Mouse (Mus musculus): ENCODE results near the gene Med6. TPM values are rescaled to one million over a fixed set of nuclear protein-coding genes. Genes with fewer than 3 reads are reported as not detected.

Med6 gene
- polyA plus RNA-seq, 1 experiment: 0.29 TPM

DNA sequence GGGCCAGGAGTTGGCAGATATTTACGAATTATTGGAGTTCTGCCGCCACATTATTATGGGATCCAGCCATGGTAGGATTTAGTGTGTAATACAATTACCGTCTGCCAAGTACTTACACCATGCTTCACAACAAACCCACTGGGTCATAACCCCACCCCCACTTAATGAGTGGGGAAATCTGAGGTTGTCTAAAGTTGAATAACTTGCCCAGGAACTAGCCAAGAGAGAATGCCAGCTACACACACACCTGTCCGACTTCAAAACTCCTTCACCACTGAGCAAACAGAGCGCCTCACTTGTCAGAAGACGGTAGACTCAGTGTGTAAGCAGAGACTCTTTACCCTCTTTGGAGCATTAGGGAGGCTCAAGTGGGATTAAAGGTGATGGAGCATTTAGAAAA is 32.6 kb upstream of the Med6 start:
- Histone ChIP-seq H3K4me3 (replicated peaks) (no peak overlapping the region), H3K4me1 (ENCODE audit: control insufficient read depth) (no peaks in the 10 kb centered on the region), H3K36me3 (ENCODE audit: control insufficient read depth) (no peaks in the 10 kb centered on the region), H3K27me3 (ENCODE audit: control insufficient read depth) (peaks cover 46% of the 10 kb centered on the region), H3K9me3 (ENCODE audit: control insufficient read depth, low read length) (no peaks in the 10 kb centered on the region)
- no peak for TF ChIP-seq TAL1 (IDR thresholded peaks at IDR 0.05; ENCODE audit: low read length)
- TF ChIP-seq GATA1 (IDR thresholded peaks at IDR 0.05; ENCODE audit: low read length): no peak

DNA sequence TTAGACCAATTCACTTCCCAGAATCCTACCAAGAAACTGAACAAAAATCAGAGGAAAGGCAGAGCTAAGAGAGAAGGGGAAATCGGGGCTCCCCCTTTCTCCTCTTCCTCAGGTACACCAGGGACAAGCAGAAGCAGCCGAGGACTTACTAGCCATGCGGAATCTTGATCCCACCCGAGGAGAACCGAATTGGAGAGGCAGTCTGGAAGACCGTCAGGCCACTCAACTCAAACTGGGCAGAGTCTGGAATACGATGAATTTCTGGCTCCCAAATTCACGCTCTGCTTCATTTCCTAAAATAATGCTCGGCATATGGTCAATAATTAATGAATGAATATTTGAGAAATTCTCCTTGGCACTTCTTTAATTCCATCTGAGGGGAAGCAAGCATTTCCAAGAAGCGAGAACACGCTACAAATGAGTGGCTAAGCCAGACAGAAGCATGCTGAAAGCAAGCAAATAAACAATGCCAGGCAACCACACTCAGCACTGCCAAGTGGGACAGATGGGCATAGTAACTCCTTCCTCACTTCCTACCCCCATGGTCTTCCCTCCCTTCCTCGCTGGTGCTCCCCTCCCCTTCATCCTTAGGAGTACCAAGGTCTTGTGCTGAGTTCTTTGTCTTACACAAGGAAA is 31.5 kb upstream of the Med6 start:
- TF ChIP-seq TAL1 (IDR thresholded peaks at IDR 0.05; ENCODE audit: low read length) (no peak), GATA1 (IDR thresholded peaks at IDR 0.05; ENCODE audit: low read length) (no peak)
- Histone ChIP-seq H3K36me3 (ENCODE audit: control insufficient read depth) (no peaks in the 10 kb centered on the region), H3K4me3 (replicated peaks) (no peak overlapping the region), H3K4me1 (ENCODE audit: control insufficient read depth) (no peaks in the 10 kb centered on the region), H3K9me3 (ENCODE audit: control insufficient read depth, low read length) (no peaks in the 10 kb centered on the region), H3K27me3 (ENCODE audit: control insufficient read depth) (peaks cover 35% of the 10 kb centered on the region)

DNA sequence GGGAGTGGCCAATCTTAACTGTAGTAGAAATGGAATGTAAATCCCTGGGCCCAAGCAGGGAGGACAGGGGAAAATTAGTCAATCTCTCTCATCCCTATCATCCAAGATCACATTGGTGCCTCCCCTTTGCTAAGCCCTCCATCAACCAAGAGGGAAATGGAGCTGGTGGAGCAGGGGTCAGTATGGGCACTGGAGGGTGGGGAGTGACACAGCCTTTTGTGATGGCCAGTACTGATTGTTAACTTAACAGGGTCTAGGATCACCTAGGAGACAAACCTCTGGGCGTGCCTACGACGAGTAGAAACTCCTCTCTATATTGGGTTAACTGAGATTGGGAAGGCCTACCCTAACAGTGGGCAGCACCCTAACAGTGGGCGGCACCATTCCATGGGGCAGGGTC is 28.6 kb upstream of the Med6 start:
- Histone ChIP-seq H3K4me1 (ENCODE audit: control insufficient read depth) (no peaks in the 10 kb centered on the region), H3K27me3 (ENCODE audit: control insufficient read depth) (peaks cover 10% of the 10 kb centered on the region), H3K4me3 (replicated peaks) (no peak overlapping the region), H3K36me3 (ENCODE audit: control insufficient read depth) (no peaks in the 10 kb centered on the region), H3K9me3 (ENCODE audit: control insufficient read depth, low read length) (no peaks in the 10 kb centered on the region)
- TF ChIP-seq TAL1 (IDR thresholded peaks at IDR 0.05; ENCODE audit: low read length) (no peak), GATA1 (IDR thresholded peaks at IDR 0.05; ENCODE audit: low read length) (no peak)

DNA sequence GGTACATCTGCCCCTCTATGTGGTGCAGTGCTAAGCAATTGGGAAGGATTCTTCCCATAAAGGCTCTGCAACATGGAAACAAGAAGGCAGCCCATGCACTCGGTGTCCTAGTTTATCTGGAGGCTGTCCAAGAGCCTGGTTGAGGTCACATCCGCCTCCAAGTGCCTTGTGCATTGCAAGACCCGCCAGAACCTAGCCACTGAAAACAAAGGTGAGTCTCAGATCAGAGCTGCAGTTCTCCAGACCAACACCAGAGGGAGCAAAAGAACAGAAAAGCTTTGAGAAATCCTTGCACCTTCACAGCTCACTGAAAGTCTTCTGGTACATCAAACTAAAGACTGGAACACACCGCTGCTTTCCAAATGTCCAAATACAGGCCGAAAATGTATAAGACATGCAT is 24.5 kb upstream of the Med6 start:
- Histone ChIP-seq H3K9me3 (ENCODE audit: control insufficient read depth, low read length) (no peaks in the 10 kb centered on the region), H3K27me3 (ENCODE audit: control insufficient read depth) (no peaks in the 10 kb centered on the region), H3K4me3 (replicated peaks) (no peak overlapping the region), H3K36me3 (ENCODE audit: control insufficient read depth) (no peaks in the 10 kb centered on the region), H3K4me1 (ENCODE audit: control insufficient read depth) (no peaks in the 10 kb centered on the region)
- TF ChIP-seq TAL1 (IDR thresholded peaks at IDR 0.05; ENCODE audit: low read length): no peak

DNA sequence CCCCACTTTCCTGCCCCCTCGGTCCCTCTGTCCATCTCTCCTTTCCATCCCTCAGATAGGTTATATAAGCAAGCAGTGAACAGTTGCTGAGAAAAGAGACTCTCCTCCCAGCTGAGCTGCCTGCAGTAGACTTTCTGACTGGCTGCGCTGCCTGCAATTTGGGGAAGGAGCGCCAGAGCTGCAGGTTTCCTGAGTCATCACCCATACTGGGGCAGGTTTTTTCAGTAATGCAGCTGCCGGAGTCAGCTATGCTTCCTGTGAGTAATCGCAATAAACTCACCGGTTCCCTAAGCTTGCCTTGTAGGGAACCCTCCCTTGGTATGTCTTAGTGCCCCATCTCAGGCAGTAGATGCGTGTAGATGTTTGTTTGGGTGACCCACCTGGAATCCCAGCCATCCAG is 22.2 kb upstream of the Med6 start:
- H3K9me3 ChIP-seq (ENCODE audit: control insufficient read depth, low read length): no peaks in the 10 kb centered on the region
- no peak overlapping the region for H3K4me3 ChIP-seq (replicated peaks)
- TF ChIP-seq TAL1 (IDR thresholded peaks at IDR 0.05; ENCODE audit: low read length): no peak
- no peak for TF ChIP-seq GATA1 (IDR thresholded peaks at IDR 0.05; ENCODE audit: low read length)
- no peaks in the 10 kb centered on the region for H3K36me3 ChIP-seq (ENCODE audit: control insufficient read depth)
- no peaks in the 10 kb centered on the region; the same call in 1 of the 2 replicates for H3K27me3 ChIP-seq (ENCODE audit: control insufficient read depth)
- no peaks in the 10 kb centered on the region for H3K4me1 ChIP-seq (ENCODE audit: control insufficient read depth)

DNA sequence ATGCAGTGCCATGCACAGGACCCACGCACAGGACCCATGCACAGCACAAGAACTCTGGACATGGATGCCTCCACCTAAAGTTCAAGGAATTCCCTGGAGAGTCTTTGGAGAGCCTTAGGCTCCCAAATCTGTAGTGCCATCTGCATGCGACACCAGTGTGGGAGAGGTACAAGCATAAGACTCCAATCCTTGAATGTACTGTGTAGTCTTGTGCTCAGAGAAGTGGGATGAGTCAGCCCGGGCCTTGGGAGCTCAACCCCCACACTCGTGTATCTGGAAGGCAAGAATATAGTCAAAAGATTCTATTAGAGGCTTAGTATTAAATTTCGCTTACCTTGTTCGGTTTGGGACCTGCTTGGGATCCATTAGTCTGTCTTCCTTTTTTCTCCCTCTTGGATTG is 21.0 kb upstream of the Med6 start:
- Histone ChIP-seq H3K4me1 (ENCODE audit: control insufficient read depth) (no peaks in the 10 kb centered on the region), H3K27me3 (ENCODE audit: control insufficient read depth) (no peaks in the 10 kb centered on the region; the same call in 1 of the 2 replicates), H3K9me3 (ENCODE audit: control insufficient read depth, low read length) (no peaks in the 10 kb centered on the region), H3K36me3 (ENCODE audit: control insufficient read depth) (no peaks in the 10 kb centered on the region), H3K4me3 (replicated peaks) (no peak overlapping the region)
- TF ChIP-seq GATA1 (IDR thresholded peaks at IDR 0.05; ENCODE audit: low read length) (no peak), TAL1 (IDR thresholded peaks at IDR 0.05; ENCODE audit: low read length) (no peak)

DNA sequence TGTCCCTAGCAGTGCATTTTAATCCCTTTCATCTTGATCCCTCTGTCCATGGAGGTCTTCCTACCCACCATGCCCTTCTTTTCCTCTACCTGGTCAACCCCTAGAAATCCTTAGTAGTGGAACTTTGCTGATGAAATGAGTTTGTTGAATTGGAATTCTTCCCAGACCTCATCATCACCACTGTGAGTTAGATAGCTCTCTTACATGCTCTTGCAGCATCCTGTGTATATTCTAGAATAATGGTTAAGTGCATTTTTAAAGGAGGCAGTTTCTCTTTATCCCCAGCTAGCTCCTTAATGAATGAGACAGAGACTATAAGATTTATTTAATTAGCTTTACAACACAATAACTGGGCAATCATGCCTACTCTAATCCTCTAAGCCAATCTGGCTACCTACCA is 14.6 kb upstream of the Med6 start:
- Histone ChIP-seq H3K4me1 (ENCODE audit: control insufficient read depth) (no peaks in the 10 kb centered on the region), H3K9me3 (ENCODE audit: control insufficient read depth, low read length) (no peaks in the 10 kb centered on the region), H3K36me3 (ENCODE audit: control insufficient read depth) (no peaks in the 10 kb centered on the region), H3K27me3 (ENCODE audit: control insufficient read depth) (peaks cover 5% of the 10 kb centered on the region; the same call in 1 of the 2 replicates), H3K4me3 (replicated peaks) (no peak overlapping the region)
- TF ChIP-seq TAL1 (IDR thresholded peaks at IDR 0.05; ENCODE audit: low read length) (no peak), GATA1 (IDR thresholded peaks at IDR 0.05; ENCODE audit: low read length) (no peak)

DNA sequence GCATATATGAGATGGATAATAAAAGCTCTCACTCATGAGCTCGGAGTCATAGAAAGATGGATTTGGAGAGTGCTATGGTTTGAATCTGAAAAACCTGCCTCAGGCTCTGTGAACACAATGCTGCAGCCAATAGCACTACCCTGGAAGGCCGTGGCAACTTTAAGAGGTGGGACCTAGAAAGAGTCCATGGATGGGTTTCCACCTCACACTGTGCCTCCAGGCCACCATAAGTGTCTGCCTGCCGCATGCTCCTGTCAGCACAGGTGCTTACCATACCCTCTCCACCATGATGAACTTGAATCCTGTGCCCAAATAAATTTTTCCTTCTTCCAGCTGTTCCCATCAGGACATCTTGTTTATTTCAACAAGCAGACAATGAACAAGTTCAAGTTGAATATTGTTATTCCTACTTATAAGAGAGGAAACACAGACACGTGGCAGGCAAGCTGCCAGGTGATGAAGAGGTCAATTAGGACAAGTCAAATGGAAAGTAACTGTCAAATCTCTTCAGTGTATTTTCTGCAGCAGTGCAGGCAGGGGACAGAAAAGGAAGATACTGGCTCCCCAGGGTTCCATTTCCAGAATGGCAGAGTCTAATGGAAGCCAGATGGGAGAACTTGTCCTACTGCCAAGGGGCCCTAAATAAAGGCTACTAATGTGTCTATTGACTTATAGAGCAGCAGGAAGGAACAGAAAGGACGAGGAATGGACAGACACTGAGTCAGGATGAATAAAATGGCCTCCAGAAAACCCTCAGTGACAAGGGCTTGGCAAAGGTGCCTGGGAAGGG is 10.4 kb upstream of the Med6 start:
- no peak for TF ChIP-seq GATA1 (IDR thresholded peaks at IDR 0.05; ENCODE audit: low read length)
- no peak for TF ChIP-seq TAL1 (IDR thresholded peaks at IDR 0.05; ENCODE audit: low read length)
- H3K4me1 ChIP-seq (ENCODE audit: control insufficient read depth): no peaks in the 10 kb centered on the region

DNA sequence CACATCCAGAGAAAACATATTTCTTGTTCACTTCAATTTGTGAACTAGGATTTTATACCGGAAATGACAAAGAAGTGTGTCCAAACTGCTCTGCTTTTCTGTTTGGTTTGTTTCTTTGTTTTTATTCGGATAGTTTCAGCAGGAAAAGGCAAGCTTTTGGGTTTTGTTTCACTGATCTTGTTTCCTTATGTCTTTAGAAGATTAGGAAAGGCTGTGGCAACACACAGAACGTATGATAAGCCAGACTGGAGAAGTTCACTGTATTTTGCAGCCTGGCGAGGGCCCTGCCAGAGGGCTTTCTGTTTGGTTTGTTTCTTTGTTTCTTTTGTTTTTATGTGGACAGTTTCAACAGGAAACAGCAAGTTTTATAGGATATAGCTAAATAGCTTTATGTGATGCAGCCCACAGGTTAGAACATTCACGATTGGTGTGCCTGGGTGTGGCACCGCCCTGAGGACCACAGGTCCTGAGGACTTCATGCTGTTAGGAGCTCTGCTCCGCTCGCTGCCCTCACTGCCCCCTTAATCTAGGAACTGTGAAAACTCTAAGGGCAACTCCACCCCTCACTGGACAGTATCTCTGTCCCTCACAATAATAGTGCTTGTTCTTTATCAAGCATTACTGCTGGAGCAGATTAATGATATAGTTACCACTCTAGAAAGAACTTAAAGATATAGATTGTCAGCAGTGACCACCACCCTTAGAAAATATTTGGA is 1.9 kb upstream of the Med6 start:
- Histone ChIP-seq H3K27me3 (ENCODE audit: control insufficient read depth) (peaks cover 7% of the 10 kb centered on the region), H3K4me1 (ENCODE audit: control insufficient read depth) (peaks cover 29% of the 10 kb centered on the region), H3K4me3 (replicated peaks) (peak overlapping the region; percentile 32), H3K9me3 (ENCODE audit: control insufficient read depth, low read length) (no peaks in the 10 kb centered on the region), H3K36me3 (ENCODE audit: control insufficient read depth) (no peaks in the 10 kb centered on the region)
- TF ChIP-seq TAL1 (IDR thresholded peaks at IDR 0.05; ENCODE audit: low read length): no peak
- no peak for TF ChIP-seq GATA1 (IDR thresholded peaks at IDR 0.05; ENCODE audit: low read length)

More for the DNA sequence above, 10.4 kb upstream of the Med6 start:
- H3K4me3 ChIP-seq (replicated peaks): no peak overlapping the region
- H3K27me3 ChIP-seq (ENCODE audit: control insufficient read depth): peaks cover 11% of the 10 kb centered on the region
- H3K36me3 ChIP-seq (ENCODE audit: control insufficient read depth): no peaks in the 10 kb centered on the region
- H3K9me3 ChIP-seq (ENCODE audit: control insufficient read depth, low read length): no peaks in the 10 kb centered on the region

Data from erythroblast, embryonic 14.5 days (primary cell).